Mouse (Mus musculus) layer of hippocampus, adult 9-11 months (tissue): Measurements from ENCODE around the gene Rpia.
"Not testable (repeated sequence)": the region's sequence is repeated elsewhere in the genome, so short reads cannot be mapped to it uniquely, and the experiment has no call there.

Experiments
- DNase-seq: peaks from one replicate; pipeline ENCODE4 v3.0.0; 2022

Gene Rpia

GRCm38 (mm10) chr6:70791824-70792535 is at the start of gene Rpia:
TSS of gene Rpia (minus strand) at chr6:70792232.
- peak; percentile 99 for DNase-seq

- no peak for DNase-seq
Measured at GRCm38 (mm10) chr6:70840281-70840680, 48.2 kb upstream of the Rpia start.

GRCm38 (mm10) chr6:70838532-70838931 is 46.5 kb upstream of the Rpia start:
- no peak for DNase-seq

- DNase-seq, result no peak
Measured at GRCm38 (mm10) chr6:70837297-70837696, 45.3 kb upstream of the Rpia start.

- no peak for DNase-seq
Measured at GRCm38 (mm10) chr6:70831179-70831839, 39.3 kb upstream of the Rpia start.

- no peak for DNase-seq
Measured at GRCm38 (mm10) chr6:70830552-70830951, 38.5 kb upstream of the Rpia start.

- no peak for DNase-seq
Measured at GRCm38 (mm10) chr6:70829451-70829850, 37.4 kb upstream of the Rpia start.

GRCm38 (mm10) chr6:70824987-70825337 is 32.9 kb upstream of the Rpia start:
- no peak for DNase-seq

GRCm38 (mm10) chr6:70824085-70824986 is 32.3 kb upstream of the Rpia start:
- peak; percentile 78 for DNase-seq

GRCm38 (mm10) chr6:70823277-70823676 is 31.2 kb upstream of the Rpia start:
- DNase-seq, result not testable (repeated sequence)

GRCm38 (mm10) chr6:70822386-70822910 is 30.4 kb upstream of the Rpia start:
- DNase-seq, result no peak

- no peak for DNase-seq
Measured at GRCm38 (mm10) chr6:70821566-70821965, 29.5 kb upstream of the Rpia start.

GRCm38 (mm10) chr6:70815471-70815870 is 23.4 kb upstream of the Rpia start:
- no peak for DNase-seq

- DNase-seq, result no peak
Measured at GRCm38 (mm10) chr6:70814629-70814950, 22.6 kb upstream of the Rpia start.

GRCm38 (mm10) chr6:70813921-70814628 is 22.0 kb upstream of the Rpia start:
- DNase-seq, result no peak

GRCm38 (mm10) chr6:70812526-70812895 is 20.5 kb upstream of the Rpia start:
- DNase-seq, result no peak

GRCm38 (mm10) chr6:70811557-70812525 is 19.8 kb upstream of the Rpia start:
- DNase-seq, result peak; percentile 55

GRCm38 (mm10) chr6:70810524-70810923 is 18.5 kb upstream of the Rpia start:
- no peak for DNase-seq

- DNase-seq, result no peak
Measured at GRCm38 (mm10) chr6:70806514-70806912, 14.5 kb upstream of the Rpia start.

GRCm38 (mm10) chr6:70805820-70806513 is 13.9 kb upstream of the Rpia start:
- DNase-seq, result peak; percentile 48

GRCm38 (mm10) chr6:70805267-70805666 is 13.2 kb upstream of the Rpia start:
- DNase-seq, result peak; percentile 51
